Mouse (Mus musculus) heart, postnatal 0 days (tissue): ENCODE results near the gene Tec. TPM values are rescaled to one million over a fixed set of nuclear protein-coding genes. Genes with fewer than 3 reads are reported as not detected.

Experiments
- ATAC-seq: fragments of 200-750 bp; cut with Nextera tagmentation; 2 replicates; pipeline ENCODE4 v1.8.0; 2017; ENCODE audit warnings: low read depth, moderate number of reproducible peaks, moderate library complexity; ENCODE audit not compliant: insufficient read depth
- DNase-seq: peaks from one replicate; pipeline ENCODE4 v3.0.0-alpha.2; 2016; ENCODE audit warnings: low spot score
- H3K27ac ChIP-seq: fragments of 300-500 bp; sonication (generic); 2 replicates; pipeline ENCODE4 v1.5.1; 2014; ENCODE audit warnings: low read depth, mild to moderate bottlenecking
- H3K27me3 ChIP-seq: fragments of 300-500 bp; sonication (generic); 2 replicates; pipeline ENCODE4 v1.6.1; 2014; ENCODE audit warnings: low read length, mixed read lengths; ENCODE audit not compliant: control insufficient read depth, insufficient read depth
- H3K36me3 ChIP-seq: fragments of 300-500 bp; sonication (generic); replicated peaks from 2 replicates; pipeline ENCODE4 v1.6.1; 2014; ENCODE audit warnings: low read length, mixed read lengths; ENCODE audit not compliant: control insufficient read depth, insufficient read depth
- H3K4me1 ChIP-seq: fragments of 300-500 bp; sonication (generic); 2 replicates; pipeline ENCODE4 v1.6.1; 2014; ENCODE audit warnings: antibody characterized with exemption; ENCODE audit not compliant: control insufficient read depth, insufficient read depth
- H3K4me2 ChIP-seq: fragments of 300-500 bp; sonication (generic); 2 replicates; pipeline ENCODE4 v1.6.1; 2014; ENCODE audit warnings: low read depth, mild to moderate bottlenecking, low read length, moderate library complexity
- H3K4me3 ChIP-seq: fragments of 300-500 bp; sonication (generic); 2 replicates; pipeline ENCODE4 v1.5.1; 2014; ENCODE audit warnings: low read depth, low read length
- H3K9ac ChIP-seq: fragments of 300-500 bp; sonication (generic); replicated peaks from 2 replicates; pipeline ENCODE4 v1.6.1; 2014; ENCODE audit warnings: low read depth, low read length, mixed read lengths
- H3K9me3 ChIP-seq: fragments of 300-500 bp; sonication (generic); replicated peaks from 2 replicates; pipeline ENCODE4 v1.6.1; 2016; ENCODE audit warnings: low read length; ENCODE audit not compliant: control insufficient read depth
- CTCF ChIP-seq: IDR thresholded peaks from 2 replicates; pipeline ENCODE4 v1.5.1; 2016; ENCODE audit warnings: antibody characterized with exemption, control low read depth, low read depth
- EP300 ChIP-seq: IDR thresholded peaks from 2 replicates; pipeline ENCODE4 v1.6.1; 2016; ENCODE audit warnings: antibody characterized with exemption, low read depth
- WGBS: fragments of 180-500 bp; shearing (Covaris S2); extraction: QIAGEN DNeasy Blood & Tissue Kit; methylation state at CpG from one replicate; pipeline ENCODE4 v1.1.7; 2014; 5-methylcytosine and 5-hydroxymethylcytosine counted together
- polyA plus RNA-seq: library from polyadenylated mRNA; unstranded; fragments of >200 nt; fragmentation: Nextera tagmentation; extraction: Ambion mirVana; gene quantifications from 2 replicates; pipeline ENCODE4 v1.2.1, GENCODE M21; 2015
- total RNA-seq: library from RNA; depleted of rRNA; stranded (reverse); fragments of >200 nt; gene quantifications from 2 replicates; pipeline ENCODE4 v1.2.3, GENCODE M21; 2014; ENCODE audit warnings: low replicate concordance

Tec gene
- total and polyA plus RNA-seq, 2 experiments from 2014 or later = 11.1 to 16.2 TPM

- Histone ChIP-seq H3K4me1 (peaks cover 36% of the 10 kb centered on the region), H3K27ac (peak within 1 kb of the TSS; percentile 99), H3K4me3 (peak within 1 kb of the TSS; percentile 95), H3K4me2 (peak within 1 kb of the TSS; percentile 80), H3K9me3 (no peaks in the 10 kb centered on the region), H3K27me3 (no peaks in the 10 kb centered on the region), H3K9ac (peak within 1 kb of the TSS; percentile 99), H3K36me3 (no peaks in the 10 kb centered on the region)
- TF ChIP-seq CTCF = peak; percentile 78
- TF ChIP-seq EP300 = peak; percentile 88; the same call in 1 of the 2 replicates
- under 1% methylated on average over 67 of the region's 83 CpGs for WGBS
- DNase-seq (peak; percentile 96), ATAC-seq (peak; percentile 92)
These were observed 45.6 kb upstream of the Tec start, which contains the start of gene Slain2 for GRCm38 (mm10) chr5:72913648-72914557. Slain2 (plus strand) TSS chr5:72914304.

- Histone ChIP-seq H3K27ac (no peak overlapping the region), H3K4me2 (no peak overlapping the region), H3K27me3 (no peaks in the 10 kb centered on the region), H3K9ac (no peak overlapping the region), H3K9me3 (no peaks in the 10 kb centered on the region), H3K4me3 (no peak overlapping the region), H3K4me1 (peaks cover 32% of the 10 kb centered on the region), H3K36me3 (no peaks in the 10 kb centered on the region)
- DNase-seq (no peak), ATAC-seq (no peak)
- 80% methylated on average over 3 of the region's 3 CpGs for WGBS
- TF ChIP-seq CTCF (no peak), EP300 (no peak)
These were observed 43.0 kb upstream of the Tec start for GRCm38 (mm10) chr5:72911284-72911683.

GRCm38 (mm10) chr5:72910373-72910772 is 42.1 kb upstream of the Tec start:
- no peak overlapping the region; the same call in 1 of the 2 replicates for H3K27ac ChIP-seq
- no peak for TF ChIP-seq EP300
- TF ChIP-seq CTCF = no peak
- peaks cover 35% of the 10 kb centered on the region for H3K4me1 ChIP-seq
- no peak overlapping the region for H3K4me2 ChIP-seq
- no peaks in the 10 kb centered on the region for H3K36me3 ChIP-seq
- no peaks in the 10 kb centered on the region for H3K27me3 ChIP-seq
- DNase-seq = no peak
- no peak overlapping the region for H3K4me3 ChIP-seq
- H3K9ac ChIP-seq = no peak overlapping the region
- no peaks in the 10 kb centered on the region for H3K9me3 ChIP-seq
- no peak for ATAC-seq
- 81% methylated on average over 1 of the region's 1 CpGs for WGBS

GRCm38 (mm10) chr5:72909363-72909762 is 41.1 kb upstream of the Tec start:
- Histone ChIP-seq H3K4me3 (no peak overlapping the region), H3K4me1 (peaks cover 40% of the 10 kb centered on the region), H3K27me3 (no peaks in the 10 kb centered on the region), H3K4me2 (no peak overlapping the region), H3K36me3 (no peaks in the 10 kb centered on the region), H3K9ac (no peak overlapping the region), H3K27ac (no peak overlapping the region), H3K9me3 (no peaks in the 10 kb centered on the region)
- 61% methylated on average over 4 of the region's 4 CpGs for whole genome bisulfite sequencing
- DNase-seq = no peak
- TF ChIP-seq EP300 = no peak
- TF ChIP-seq CTCF = no peak
- ATAC-seq = no peak

GRCm38 (mm10) chr5:72908324-72908936 is 40.1 kb upstream of the Tec start:
- H3K9ac ChIP-seq = no peak overlapping the region
- no peaks in the 10 kb centered on the region for H3K36me3 ChIP-seq
- no peak overlapping the region for H3K27ac ChIP-seq
- no peak overlapping the region for H3K4me3 ChIP-seq
- H3K4me1 ChIP-seq = peaks cover 43% of the 10 kb centered on the region
- no peak overlapping the region for H3K4me2 ChIP-seq
- no peaks in the 10 kb centered on the region for H3K9me3 ChIP-seq
- TF ChIP-seq CTCF = no peak
- no peak for TF ChIP-seq EP300
- no peak for ATAC-seq
- no peak for DNase-seq
- WGBS = 49% methylated on average over 8 of the region's 8 CpGs
- H3K27me3 ChIP-seq = no peaks in the 10 kb centered on the region
